Mouse (Mus musculus) forebrain, embryonic 14.5 days (tissue): ENCODE data around the gene Catsper4. TPM values are rescaled to one million over a fixed set of nuclear protein-coding genes. Genes with fewer than 3 reads are reported as not detected.
"Not testable (repeated sequence)": the region's sequence is repeated elsewhere in the genome, so short reads cannot be mapped to it uniquely, and the experiment has no call there.

Experiments
- ATAC-seq: fragments of 200-750 bp; cut with Nextera tagmentation; 2 replicates; pipeline ENCODE4 v1.8.0; 2017; ENCODE audit warnings: mild to moderate bottlenecking, moderate library complexity
- DNase-seq: peaks from one replicate; pipeline ENCODE4 v3.0.0-alpha.2; 2015; ENCODE audit warnings: low spot score
- H3K27ac ChIP-seq: fragments of 300-500 bp; sonication (generic); 2 replicates; pipeline ENCODE4 v1.5.1; 2014; ENCODE audit warnings: low read depth, mild to moderate bottlenecking, control low read depth, low read length, moderate library complexity
- H3K27me3 ChIP-seq: fragments of 300-500 bp; sonication (generic); replicated peaks from 2 replicates; pipeline ENCODE4 v1.6.1; 2014; ENCODE audit warnings: low read length, control low read depth, mixed read lengths; ENCODE audit not compliant: control insufficient read depth, insufficient read depth
- H3K36me3 ChIP-seq: fragments of 300-500 bp; sonication (generic); 2 replicates; pipeline ENCODE4 v1.6.1; 2014; ENCODE audit warnings: low read length, control low read depth; ENCODE audit not compliant: control insufficient read depth, insufficient read depth
- H3K4me1 ChIP-seq: fragments of 300-500 bp; sonication (generic); 2 replicates; pipeline ENCODE4 v1.6.1; 2014; ENCODE audit warnings: antibody characterized with exemption, low read length, control low read depth; ENCODE audit not compliant: control insufficient read depth, insufficient read depth
- H3K4me2 ChIP-seq: fragments of 300-500 bp; sonication (generic); 2 replicates; pipeline ENCODE4 v1.6.1; 2014; ENCODE audit warnings: mild to moderate bottlenecking, control low read depth, low read length
- H3K4me3 ChIP-seq: fragments of 300-500 bp; sonication (generic); 2 replicates; pipeline ENCODE4 v1.5.1; 2014; ENCODE audit warnings: low read depth, low read length, control low read depth
- H3K9ac ChIP-seq: fragments of 300-500 bp; sonication (generic); 2 replicates; pipeline ENCODE4 v1.6.1; 2014; ENCODE audit warnings: mild to moderate bottlenecking, low read length, control low read depth, moderate library complexity
- H3K9me3 ChIP-seq: fragments of 300-500 bp; sonication (generic); replicated peaks from 2 replicates; pipeline ENCODE4 v1.6.1; 2016; ENCODE audit warnings: low read length, control low read depth, mixed read lengths; ENCODE audit not compliant: control insufficient read depth
- WGBS: fragments of 180-500 bp; shearing (Covaris S2); extraction: QIAGEN DNeasy Blood & Tissue Kit; methylation state at CpG from one replicate; pipeline ENCODE4 v1.1.7; 2014; 5-methylcytosine and 5-hydroxymethylcytosine counted together
- polyA plus RNA-seq: library from polyadenylated mRNA; unstranded; fragments of >200 nt; fragmentation: Nextera tagmentation; extraction: Ambion mirVana; gene quantifications from 2 replicates; pipeline ENCODE4 v1.2.1, GENCODE M21; 2014

Catsper4 gene
- not detected in 2 replicates for polyA plus RNA-seq

DNA sequence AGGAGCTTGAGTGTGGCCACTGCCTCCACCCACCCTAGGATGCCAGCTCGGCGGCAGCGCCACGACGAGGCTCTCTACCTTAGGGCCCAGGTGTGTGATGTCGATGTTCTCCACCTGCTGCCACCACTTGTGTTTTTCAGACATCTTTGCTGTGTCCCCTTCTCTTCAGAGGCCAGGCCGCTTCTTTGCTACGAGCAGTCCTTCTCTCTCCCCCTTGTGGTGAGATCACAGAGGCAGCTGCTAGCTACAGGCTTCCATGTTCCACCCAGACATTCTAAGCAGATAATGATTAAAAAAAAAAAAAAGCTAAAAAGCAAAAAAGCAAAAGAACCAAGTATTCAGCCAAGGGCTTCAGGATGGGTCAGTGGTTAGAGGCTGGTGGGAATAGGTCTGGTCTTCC is at the start of gene Catsper4:
Catsper4 (minus strand) TSS at position 190 of the 400 bp plus-strand sequence.
- Histone ChIP-seq H3K4me3 (no peak within 1 kb of the TSS), H3K4me2 (no peak within 1 kb of the TSS), H3K27me3 (no peaks in the 10 kb centered on the region), H3K4me1 (no peaks in the 10 kb centered on the region), H3K36me3 (no peaks in the 10 kb centered on the region), H3K27ac (no peak within 1 kb of the TSS), H3K9ac (no peak within 1 kb of the TSS), H3K9me3 (no peaks in the 10 kb centered on the region)
- WGBS = 79% methylated on average over 8 of the region's 8 CpGs
- DNase-seq (peak; percentile 6), ATAC-seq (no peak)

- Histone ChIP-seq H3K36me3 (peaks cover 30% of the 10 kb centered on the region), H3K9ac (no peak overlapping the region), H3K27ac (no peak overlapping the region), H3K4me1 (no peaks in the 10 kb centered on the region), H3K27me3 (no peaks in the 10 kb centered on the region), H3K9me3 (no peaks in the 10 kb centered on the region), H3K4me2 (0 out of 2 replicates have a peak overlapping the region, but pooled peaks have one; percentile 23), H3K4me3 (no peak overlapping the region)
- DNase-seq = no peak
- 6% methylated on average over 14 of the region's 14 CpGs for whole genome bisulfite sequencing
- no peak for ATAC-seq
Observed at GRCm38 (mm10) chr4:134273417-134274345, 46.5 kb upstream of the Catsper4 start.

- peaks cover 22% of the 10 kb centered on the region for H3K36me3 ChIP-seq
- H3K27me3 ChIP-seq = no peaks in the 10 kb centered on the region
- H3K27ac ChIP-seq = no peak overlapping the region
- WGBS = 28% methylated on average over 13 of the region's 13 CpGs
- DNase-seq (no peak), ATAC-seq (no peak)
- H3K4me1 ChIP-seq = no peaks in the 10 kb centered on the region
- H3K4me3 ChIP-seq = no peak overlapping the region
- H3K9me3 ChIP-seq = no peaks in the 10 kb centered on the region
- no peak overlapping the region for H3K9ac ChIP-seq
- H3K4me2 ChIP-seq = 0 out of 2 replicates have a peak overlapping the region, but pooled peaks have one; percentile 23
Observed at GRCm38 (mm10) chr4:134272731-134273416, 45.7 kb upstream of the Catsper4 start.

GRCm38 (mm10) chr4:134271979-134272378 is 44.8 kb upstream of the Catsper4 start:
- H3K27ac ChIP-seq = no peak overlapping the region
- no peak overlapping the region for H3K4me3 ChIP-seq
- H3K36me3 ChIP-seq = peaks cover 13% of the 10 kb centered on the region
- no peaks in the 10 kb centered on the region for H3K4me1 ChIP-seq
- WGBS = 89% methylated on average over 7 of the region's 7 CpGs
- ATAC-seq (no peak), DNase-seq (no peak)
- H3K9ac ChIP-seq = no peak overlapping the region
- no peaks in the 10 kb centered on the region for H3K9me3 ChIP-seq
- H3K4me2 ChIP-seq = no peak overlapping the region
- H3K27me3 ChIP-seq = no peaks in the 10 kb centered on the region

GRCm38 (mm10) chr4:134269622-134270021 is 42.4 kb upstream of the Catsper4 start:
- H3K4me2 ChIP-seq, H3K9ac ChIP-seq, H3K4me3 ChIP-seq, H3K9me3 ChIP-seq, H3K27ac ChIP-seq, H3K36me3 ChIP-seq, H3K27me3 ChIP-seq, H3K4me1 ChIP-seq, ATAC-seq, DNase-seq: not testable (repeated sequence)

GRCm38 (mm10) chr4:134268102-134268655 is 41.0 kb upstream of the Catsper4 start:
- H3K9ac ChIP-seq = no peak overlapping the region
- H3K36me3 ChIP-seq = no peaks in the 10 kb centered on the region
- ATAC-seq (no peak), DNase-seq (no peak)
- no peak overlapping the region for H3K4me3 ChIP-seq
- H3K27ac ChIP-seq = no peak overlapping the region
- no peaks in the 10 kb centered on the region for H3K27me3 ChIP-seq
- H3K4me1 ChIP-seq = no peaks in the 10 kb centered on the region
- H3K4me2 ChIP-seq = no peak overlapping the region
- H3K9me3 ChIP-seq = no peaks in the 10 kb centered on the region
- WGBS = 86% methylated on average over 19 of the region's 19 CpGs

DNA sequence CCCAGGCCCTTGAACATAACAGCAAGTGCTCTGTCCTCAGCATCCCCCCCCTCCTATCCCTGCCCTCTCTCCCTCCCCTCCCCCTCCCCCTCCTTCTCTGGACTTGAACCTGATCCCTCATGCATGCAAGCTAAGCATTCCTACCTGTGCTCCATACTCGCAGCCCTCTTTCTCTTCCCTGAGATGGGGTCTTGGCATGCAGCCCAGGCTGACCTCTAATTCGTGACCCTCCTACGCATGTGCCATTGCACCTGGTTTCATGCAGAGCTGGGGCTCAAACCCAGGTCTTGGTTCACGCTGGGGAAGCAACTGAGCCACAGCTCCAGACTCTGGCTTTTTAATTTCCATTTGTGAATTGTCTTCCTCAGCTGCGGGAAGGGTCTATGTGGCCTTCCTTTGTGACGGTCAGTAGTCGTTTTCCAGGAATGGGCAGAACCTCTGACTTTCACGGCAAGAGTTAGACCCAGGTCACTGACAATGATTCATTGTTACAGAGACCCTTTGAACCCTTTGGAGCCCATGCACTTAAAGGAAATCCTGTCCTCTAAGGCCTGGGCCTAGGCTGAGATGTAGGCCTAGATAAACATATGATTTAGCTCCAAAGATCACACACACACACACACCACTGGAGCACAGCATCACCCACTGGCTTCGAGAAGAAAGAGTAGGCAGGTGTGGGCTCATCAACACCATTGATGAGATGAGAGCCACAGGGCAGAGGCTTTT is 38.8 kb upstream of the Catsper4 start:
- Histone ChIP-seq H3K36me3 (no peaks in the 10 kb centered on the region), H3K9me3 (no peaks in the 10 kb centered on the region), H3K9ac (no peak overlapping the region), H3K4me3 (no peak overlapping the region), H3K4me1 (no peaks in the 10 kb centered on the region), H3K27me3 (no peaks in the 10 kb centered on the region), H3K4me2 (no peak overlapping the region), H3K27ac (no peak overlapping the region)
- no peak for DNase-seq
- no peak for ATAC-seq
- 69% methylated on average over 9 of the region's 9 CpGs for WGBS

DNA sequence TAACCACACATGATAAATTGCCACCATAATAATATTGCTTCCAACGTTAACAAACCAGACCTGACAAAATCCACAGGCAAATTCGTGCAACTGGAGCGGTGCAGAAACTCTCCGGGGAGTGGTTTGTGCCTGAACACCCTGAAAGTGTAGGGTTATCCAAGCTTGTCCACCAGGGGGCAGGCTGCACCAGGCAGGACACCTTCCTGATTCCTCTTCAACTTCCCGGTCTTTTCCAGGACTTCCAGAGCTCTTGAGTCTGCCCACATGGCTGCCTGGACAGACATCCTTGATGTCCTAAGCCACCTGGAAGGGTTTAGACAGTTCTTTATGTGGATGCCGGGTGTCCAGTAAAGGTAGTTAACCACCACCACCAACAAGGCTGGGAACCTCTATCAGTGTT is 36.0 kb upstream of the Catsper4 start:
- H3K9ac ChIP-seq = no peak overlapping the region
- no peaks in the 10 kb centered on the region for H3K36me3 ChIP-seq
- no peaks in the 10 kb centered on the region for H3K9me3 ChIP-seq
- H3K4me2 ChIP-seq = no peak overlapping the region
- H3K4me1 ChIP-seq = no peaks in the 10 kb centered on the region
- DNase-seq = peak; percentile 47
- ATAC-seq = no peak
- H3K4me3 ChIP-seq = no peak overlapping the region
- no peaks in the 10 kb centered on the region for H3K27me3 ChIP-seq
- H3K27ac ChIP-seq = no peak overlapping the region
- WGBS = 36% methylated on average over 6 of the region's 6 CpGs
